Mouse (Mus musculus): ENCODE results near the gene Arhgef17.

DNA sequence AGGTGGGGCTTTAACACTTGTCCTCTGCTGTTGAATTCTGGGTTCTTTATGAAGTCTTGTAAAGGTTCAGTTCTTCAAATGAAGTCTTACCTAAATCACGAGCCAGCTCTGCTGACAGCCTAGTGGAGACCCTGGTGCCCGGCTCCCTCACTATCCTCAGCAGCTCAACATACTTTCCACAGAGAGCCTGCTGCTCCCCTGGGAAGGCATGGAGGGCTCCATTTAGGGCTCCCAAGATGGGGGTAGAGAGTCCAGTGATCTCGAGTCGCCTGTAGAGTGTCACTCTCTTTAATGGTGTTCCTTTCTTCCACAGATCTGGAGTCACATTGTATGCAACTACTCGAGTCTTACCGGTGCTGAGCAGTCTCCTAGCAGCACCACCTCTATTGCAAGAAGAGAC is 96.2 kb downstream of the Arhgef17 start:
- TF ChIP-seq CTCF (IDR thresholded peaks at IDR 0.05; ENCODE audit: extremely low read depth, insufficient read length, insufficient replicate concordance, low read depth, low read length) (no peak), POLR2A (IDR thresholded peaks at IDR 0.05; ENCODE audit: low read depth, low read length) (no peak)

Data from small intestine, adult 2 months (tissue).